Mouse (Mus musculus) regulatory T cell (primary cell): Measurements from ENCODE around the gene Il23a.
"Not testable (repeated sequence)": the region's sequence is repeated elsewhere in the genome, so short reads cannot be mapped to it uniquely, and the experiment has no call there.

Experiments
- in situ Hi-C: fragments of 300-600 bp; cut with MboI, MseI; formaldehyde crosslinking; loops from one replicate; pipeline ENCODE4 v1.15.1; 2025; ENCODE audit warnings: high pct_unique_total_duplicates

Gene Il23a

DNA sequence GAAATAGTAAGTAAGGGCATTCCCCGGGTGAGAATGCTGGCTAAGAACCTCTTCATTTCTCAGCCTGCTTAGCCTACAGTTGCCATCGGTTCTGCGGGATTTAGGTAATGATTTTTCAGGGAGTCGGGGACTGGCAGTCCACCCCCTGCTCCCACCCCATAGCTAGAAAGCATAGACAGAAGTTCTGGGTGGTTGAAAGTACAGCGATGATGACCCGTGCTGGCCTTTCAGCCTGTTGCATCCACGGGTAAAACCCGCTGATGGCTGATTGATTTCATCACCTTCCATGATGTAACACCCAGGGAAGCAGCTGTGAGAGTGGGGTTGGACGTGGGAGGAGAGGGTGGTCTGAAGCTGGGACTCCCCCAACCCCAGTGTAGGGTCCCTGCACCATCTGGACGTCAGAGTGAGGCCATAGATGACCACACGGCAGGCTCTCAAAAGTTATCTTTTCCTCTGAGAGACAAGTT is at the start of gene Il23a:
Il23a (minus strand) TSS at position 51 of the 470 bp plus-strand sequence.
- in situ Hi-C loops: loop anchor here (5.0 kb wide), 1 partner anchor 1026 kb away; no protein-coding TSS in a partner anchor

DNA sequence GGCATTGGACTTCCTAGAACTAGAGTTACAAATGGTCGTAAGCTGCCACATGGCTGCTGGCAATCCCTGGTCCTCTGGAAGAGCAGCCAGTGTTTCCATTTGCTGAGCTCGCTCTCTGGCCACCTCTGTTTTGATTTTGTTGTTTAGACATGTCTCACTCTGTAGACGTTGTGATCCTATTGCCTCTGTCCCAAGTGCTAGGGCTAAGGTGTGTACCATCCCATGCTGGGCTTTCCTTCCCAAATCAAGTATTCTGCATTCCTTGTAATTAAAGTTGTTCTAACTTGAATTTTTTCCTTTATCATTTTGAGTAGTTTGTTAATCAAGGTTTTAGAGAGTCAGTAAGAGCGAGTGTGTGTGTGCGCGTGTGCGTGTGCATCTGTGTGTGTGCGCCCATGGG is 49.0 kb upstream of the Il23a start:
- in situ Hi-C loops: no loop called here

DNA sequence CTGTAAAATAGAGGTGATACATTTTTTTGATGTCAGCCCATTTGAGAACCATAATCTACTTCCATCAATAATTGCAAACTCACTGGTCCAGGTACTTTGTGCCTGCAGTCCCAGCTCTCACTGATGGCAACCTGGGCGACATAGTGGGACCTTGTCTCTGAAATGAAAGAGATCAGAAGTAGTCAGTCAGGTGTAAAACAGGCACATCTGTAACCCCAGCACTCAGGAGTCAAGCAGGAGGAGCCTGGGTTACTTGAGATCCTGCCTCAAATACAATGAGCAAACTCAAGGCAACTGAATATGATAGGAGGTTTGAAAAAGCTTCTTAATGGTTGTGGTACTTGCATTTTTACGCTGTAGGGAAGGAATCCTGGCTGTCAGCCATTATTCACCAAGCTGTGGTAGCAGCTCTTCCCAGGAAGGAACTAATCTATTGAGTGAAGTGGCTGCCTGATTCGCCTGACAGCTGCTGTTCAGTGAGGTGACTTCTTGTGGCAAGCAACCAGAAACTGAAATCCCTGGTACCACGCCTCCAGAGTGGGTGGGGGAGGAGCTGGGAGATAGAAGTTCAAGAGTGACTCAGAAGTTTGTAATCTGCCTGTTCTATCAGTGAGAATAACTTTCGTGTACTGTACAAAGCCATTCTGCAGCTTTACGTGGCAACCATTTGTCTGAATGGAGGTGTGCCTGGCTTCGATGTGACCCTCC is 46.2 kb upstream of the Il23a start:
- in situ Hi-C loops: no loop called here

DNA sequence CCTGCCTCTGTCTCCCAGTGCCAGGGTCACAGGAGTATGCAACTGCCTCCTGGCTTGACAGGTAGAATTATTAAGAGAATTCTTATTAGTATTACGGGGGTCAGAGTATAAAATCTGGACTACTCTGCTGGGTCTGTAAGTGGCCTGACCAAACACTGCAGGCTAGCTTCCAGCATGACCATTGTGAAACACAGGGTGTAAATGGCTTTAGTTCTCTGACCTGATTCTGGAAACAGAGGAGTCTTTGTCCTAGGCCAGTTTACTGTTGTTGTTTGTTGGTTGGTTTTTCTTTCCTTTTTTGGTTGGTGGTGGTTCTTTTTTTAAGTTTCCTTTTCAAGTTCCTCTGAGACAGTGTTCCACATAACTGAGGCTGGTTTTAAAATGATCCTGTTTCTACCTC is 44.9 kb upstream of the Il23a start:
- in situ Hi-C loops: no loop called here

- in situ Hi-C loops: no loop called here
Observed at GRCm38 (mm10) chr10:128340257-128340656, 41.7 kb upstream of the Il23a start.

DNA sequence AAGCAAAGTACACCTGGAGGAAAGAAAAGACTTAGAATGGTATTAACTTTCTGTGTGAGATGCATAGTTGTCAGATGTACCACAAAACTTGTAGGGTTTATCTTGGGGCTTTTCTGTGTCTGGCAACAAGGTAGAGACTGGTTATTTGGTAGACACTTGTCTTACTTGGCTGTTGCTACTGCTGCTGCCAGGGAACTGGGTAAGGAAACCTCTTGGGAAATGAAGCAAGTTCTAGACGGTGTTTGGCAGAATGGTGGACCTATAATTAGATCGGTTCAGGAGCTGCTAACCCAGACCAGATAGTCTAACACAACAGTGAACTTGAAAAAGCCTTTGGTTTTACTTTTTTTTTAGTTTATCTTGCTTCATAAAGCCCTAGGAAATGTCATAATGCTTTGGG is 40.4 kb upstream of the Il23a start:
- in situ Hi-C loops: no loop called here

DNA sequence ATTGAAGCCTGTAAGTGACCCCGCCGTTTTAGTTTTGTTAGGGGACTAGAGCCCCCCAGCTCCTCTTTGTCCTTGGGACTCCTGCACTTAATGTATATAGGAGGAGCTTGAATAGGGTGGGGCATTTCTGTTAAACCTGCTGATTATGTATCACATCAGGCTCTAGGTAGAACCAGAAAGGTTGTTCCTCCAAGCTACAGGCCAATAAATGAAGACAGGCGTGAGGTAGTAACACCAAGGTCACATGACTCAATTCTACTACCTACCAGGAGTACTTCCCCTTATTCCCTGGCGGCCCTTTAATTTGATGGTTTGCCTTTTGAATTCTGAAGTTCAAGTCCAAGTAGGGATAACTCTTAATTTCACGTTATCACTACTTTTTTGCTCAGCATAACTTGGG is 39.9 kb upstream of the Il23a start:
- in situ Hi-C loops: no loop called here

- in situ Hi-C loops: no loop called here
Observed at GRCm38 (mm10) chr10:128337306-128338181, 39.0 kb upstream of the Il23a start, which contains the start of gene Cs. Gene Cs (plus strand): TSS chr10:128337734.

DNA sequence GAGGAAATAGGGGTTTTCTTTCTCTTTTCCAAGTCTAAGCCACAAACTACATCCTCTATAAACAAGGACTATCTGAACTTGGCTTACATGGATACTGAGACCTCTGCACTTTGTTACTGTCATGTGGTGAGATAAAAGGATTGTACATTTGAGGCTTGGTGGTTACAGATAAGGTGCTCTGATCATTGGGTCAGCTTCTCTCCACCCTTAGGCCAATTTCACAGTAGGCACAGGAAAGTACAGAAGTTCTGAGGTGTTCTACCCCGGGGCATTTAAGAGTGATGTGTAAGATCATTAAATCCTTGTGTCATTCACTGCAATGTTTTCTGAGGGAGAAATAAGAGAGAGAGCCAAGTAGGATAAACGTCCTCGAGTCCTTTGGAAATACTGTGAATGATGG is 38.0 kb upstream of the Il23a start:
- in situ Hi-C loops: no loop called here

- in situ Hi-C loops: no loop called here
Observed at GRCm38 (mm10) chr10:128336195-128336594, 37.6 kb upstream of the Il23a start.

- in situ Hi-C loops: no loop called here
Observed at GRCm38 (mm10) chr10:128335582-128335981, 37.0 kb upstream of the Il23a start.

DNA sequence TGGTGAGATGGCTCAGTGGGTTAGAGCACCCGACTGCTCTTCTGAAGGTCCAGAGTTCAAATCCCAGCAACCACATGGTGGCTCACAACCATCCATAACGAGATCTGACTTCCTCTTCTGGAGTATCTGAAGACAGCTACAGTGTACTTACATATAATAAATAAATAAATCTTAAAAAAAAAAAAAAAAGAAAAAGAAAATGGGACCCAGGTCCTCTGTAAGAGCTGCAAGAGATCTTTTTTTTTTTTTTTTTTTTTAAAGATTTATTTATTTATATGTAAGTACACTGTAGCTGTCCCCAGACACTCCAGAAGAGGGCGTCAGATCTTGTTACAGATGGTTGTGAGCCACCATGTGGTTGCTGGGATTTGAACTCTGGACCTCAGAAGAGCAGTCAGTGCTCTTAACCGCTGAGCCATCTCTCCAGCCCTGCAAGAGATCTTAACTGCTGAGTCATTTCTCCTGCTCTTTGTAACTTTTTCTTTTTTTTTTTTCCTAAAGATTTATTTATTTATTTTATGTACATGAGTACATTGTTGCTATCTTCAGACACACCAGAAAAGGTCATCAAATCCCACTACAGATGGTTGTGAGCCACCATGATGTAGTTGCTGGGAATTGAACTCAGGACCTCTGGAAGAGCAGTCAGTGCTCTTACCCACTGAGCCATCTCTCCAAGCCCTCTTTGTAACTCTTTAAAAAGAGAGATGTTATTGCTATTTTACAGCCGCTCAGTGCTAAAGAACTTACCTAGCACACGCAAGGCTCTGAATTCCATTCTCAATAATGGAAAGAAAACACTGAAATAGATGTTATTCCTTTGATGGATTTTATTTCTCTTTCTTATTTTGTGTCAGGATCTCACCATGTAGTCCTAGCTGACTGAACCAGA is 34.1 kb upstream of the Il23a start:
- in situ Hi-C loops: not testable (repeated sequence)

DNA sequence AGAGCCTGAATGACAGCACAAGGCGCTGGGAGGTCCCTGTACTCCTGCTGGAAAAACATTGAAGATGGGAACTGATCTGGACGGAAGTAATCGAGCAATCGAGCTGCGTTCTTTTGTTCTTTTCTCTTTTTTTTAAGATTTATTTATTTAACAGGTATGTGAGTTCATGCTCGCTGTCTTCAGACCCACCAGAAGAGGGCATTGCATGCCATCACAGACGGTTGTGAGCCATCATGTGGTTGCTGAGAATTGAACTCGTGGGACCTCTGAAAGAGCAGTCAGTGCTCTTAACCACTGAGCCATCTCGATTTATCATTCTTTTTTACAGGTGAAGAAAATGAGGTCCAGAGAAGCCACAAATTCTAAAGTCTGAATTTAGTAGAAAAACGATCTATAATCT is 29.1 kb upstream of the Il23a start:
- in situ Hi-C loops: no loop called here

- in situ Hi-C loops: no loop called here
Observed at GRCm38 (mm10) chr10:128326825-128327224, 28.3 kb upstream of the Il23a start.

DNA sequence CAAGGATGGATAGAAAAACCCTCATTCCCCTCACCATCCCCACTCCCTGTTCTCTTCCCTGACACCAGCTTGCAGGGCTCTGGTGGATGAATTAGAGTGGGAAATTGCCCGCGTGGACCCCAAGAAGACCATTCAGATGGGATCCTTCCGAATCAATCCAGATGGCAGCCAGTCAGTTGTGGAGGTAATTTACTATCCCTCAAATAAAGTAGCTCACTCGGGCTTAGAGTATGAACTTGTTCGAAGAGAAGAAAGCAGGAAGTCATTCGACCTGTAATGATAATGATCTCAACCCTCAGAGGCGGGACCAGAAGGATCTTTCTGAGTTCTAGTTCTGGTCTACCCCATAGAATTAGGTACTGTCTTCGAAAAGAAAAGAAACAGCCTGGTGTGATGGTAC is 25.0 kb upstream of the Il23a start:
- in situ Hi-C loops: no loop called here

DNA sequence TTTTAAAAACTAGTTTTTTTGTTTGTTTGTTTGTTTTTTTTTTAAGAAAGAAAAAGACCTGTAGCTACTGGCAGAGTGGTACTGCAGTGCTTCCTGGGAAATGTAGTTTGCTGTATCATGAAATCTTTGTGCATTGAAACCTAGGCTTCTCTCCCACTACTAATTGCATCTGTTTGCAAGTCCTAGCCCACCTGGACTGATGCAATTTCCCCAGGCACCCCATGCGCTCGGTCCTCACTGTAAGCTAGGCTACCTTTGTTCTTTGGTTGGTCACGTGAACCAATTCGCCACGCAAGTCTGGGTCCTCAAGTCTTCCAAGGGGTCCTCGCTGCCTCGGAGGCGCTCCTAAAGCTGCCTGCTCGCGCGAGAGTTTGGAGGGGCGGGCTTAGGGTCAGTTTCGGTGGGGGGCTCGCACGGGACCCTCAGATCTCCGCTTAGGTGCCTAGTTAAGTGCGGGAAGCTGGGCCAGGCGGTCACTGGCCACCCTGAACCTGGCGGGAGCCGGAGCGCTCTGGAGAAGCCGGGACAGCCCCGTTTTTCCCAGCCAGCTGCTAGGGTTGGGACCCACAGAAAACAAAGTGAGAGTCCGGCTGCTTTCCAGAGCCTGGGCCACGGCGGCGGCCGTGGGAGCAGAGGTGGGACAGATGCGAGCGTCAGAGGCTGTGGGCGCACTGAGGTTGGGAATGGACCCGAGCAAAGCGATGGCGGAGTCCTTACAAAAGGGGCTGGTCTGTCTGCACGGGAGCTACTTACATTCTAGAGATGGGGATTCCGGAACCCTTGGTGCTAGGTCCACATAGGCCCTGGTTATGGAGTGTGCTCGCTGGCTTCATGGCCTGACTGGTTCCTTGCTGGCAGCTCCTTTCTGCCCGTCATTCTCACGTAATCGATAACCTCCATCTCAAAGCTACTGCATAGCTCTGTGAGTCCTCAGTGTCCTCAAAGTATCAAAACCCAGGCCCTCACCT is 23.9 kb upstream of the Il23a start, which contains the start of gene Cnpy2:
Cnpy2 (plus strand) TSS at position 319 of the 968 bp plus-strand sequence.
- in situ Hi-C loops: no loop called here

DNA sequence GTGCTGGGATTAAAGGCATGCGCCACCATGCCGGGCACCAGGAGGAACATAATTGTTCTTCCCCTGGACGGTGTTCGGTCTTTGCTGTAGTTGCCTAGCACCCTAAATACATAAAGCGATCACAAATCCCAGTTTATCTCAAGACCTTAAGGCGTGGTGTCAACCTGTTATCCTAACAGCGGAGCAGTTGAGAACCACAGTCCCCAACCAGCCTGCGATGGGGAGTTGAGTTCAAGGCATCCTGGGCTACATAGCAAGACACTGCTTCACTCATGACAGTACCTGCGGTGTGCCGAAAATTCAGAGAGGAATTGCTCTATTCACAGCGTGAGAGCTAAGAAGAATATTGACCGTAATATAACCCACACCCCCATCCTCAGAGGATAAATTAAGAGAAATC is 23.1 kb upstream of the Il23a start:
- in situ Hi-C loops: no loop called here

DNA sequence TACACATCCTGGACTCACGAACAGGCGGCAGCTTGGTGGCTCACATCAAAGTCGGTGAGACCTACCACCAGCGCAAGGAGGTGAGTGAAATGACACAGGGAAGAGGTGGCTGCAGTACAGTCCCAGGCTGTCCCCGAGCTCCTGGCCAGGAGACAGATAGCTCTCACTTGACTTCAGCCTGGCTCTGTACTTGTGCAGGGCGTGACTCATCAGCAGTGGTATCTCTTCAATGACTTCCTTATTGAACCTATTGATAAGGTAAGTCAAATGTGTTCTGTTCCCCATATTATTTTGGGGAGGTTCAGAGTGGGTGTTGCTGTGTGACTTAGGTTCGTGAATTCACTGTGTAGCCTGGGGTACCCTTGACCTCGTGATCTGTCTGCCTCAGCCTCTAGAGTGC is 17.0 kb upstream of the Il23a start:
- in situ Hi-C loops: no loop called here

GRCm38 (mm10) chr10:128310902-128311301 is 12.3 kb upstream of the Il23a start:
- in situ Hi-C loops: no loop called here

GRCm38 (mm10) chr10:128310177-128310576 is 11.6 kb upstream of the Il23a start:
- in situ Hi-C loops: no loop called here
